In genomic region chr10:86256221-86256620, GRCm38 (mm10) we compare ENCODE assay signal across 12 mouse cellular contexts. TPM values are rescaled to one million over a fixed set of nuclear protein-coding genes. Genes with fewer than 3 reads are reported as not detected.
DNase-seq lines count a peak whose midpoint lies in the region; ATAC-seq and TF ChIP-seq lines count a peak whose summit lies in the region.
"Had no signal": no experiment of that assay in that cellular context is flagged by ENCODE, and none has a peak within 500 bp of the region (broad histone marks: within the 10 kb centered on the region; RNA-seq: fewer than 3 reads in every experiment).

No protein-coding gene starts in this region.

- intact Hi-C loops in left cerebral cortex, postnatal 4 days (cut with DNase I), result no loop called here

- no peak overlapping the region for H3K9ac ChIP-seq in embryonic facial prominence, embryonic 14.5 days (ENCODE audit: low read depth, low read length)
- H3K9ac ChIP-seq in intestine, postnatal 0 days (ENCODE audit: low read depth, low read length), result no peak overlapping the region

- H3K4me2 ChIP-seq in embryonic facial prominence, embryonic 14.5 days (ENCODE audit: low read depth, low read length), result no peak overlapping the region
- no peak overlapping the region for H3K4me2 ChIP-seq in intestine, postnatal 0 days (replicated peaks; ENCODE audit: low read depth)

- ATAC-seq in embryonic facial prominence, embryonic 14.5 days (ENCODE audit: low read depth), result no peak
- no peak for ATAC-seq in intestine, postnatal 0 days

- H3K27me3 ChIP-seq in embryonic facial prominence, embryonic 14.5 days (replicated peaks; ENCODE audit: control insufficient read depth, insufficient read depth, low read length), result no peaks in the 10 kb centered on the region
- H3K27me3 ChIP-seq in intestine, postnatal 0 days (replicated peaks; ENCODE audit: control insufficient read depth, insufficient read depth, low read length), result no peaks in the 10 kb centered on the region

- WGBS in embryonic facial prominence, embryonic 14.5 days, result 50% methylated on average over 4 of the region's 4 CpGs
- 57% methylated on average over 4 of the region's 4 CpGs for WGBS in intestine, postnatal 0 days

- no peak overlapping the region for H3K4me3 ChIP-seq in embryonic facial prominence, embryonic 14.5 days (ENCODE audit: low read depth, low read length)
- no peak overlapping the region for H3K4me3 ChIP-seq in intestine, postnatal 0 days (ENCODE audit: low read depth, low read length)
- H3K4me3 ChIP-seq: myocyte had no signal

- H3K9me3 ChIP-seq in embryonic facial prominence, embryonic 14.5 days (ENCODE audit: control insufficient read depth, low read length), result peaks cover 10% of the 10 kb centered on the region; the same call in 1 of the 2 replicates
- no peaks in the 10 kb centered on the region for H3K9me3 ChIP-seq in intestine, postnatal 0 days (ENCODE audit: control insufficient read depth)

- TF ChIP-seq CTCF in intestine, postnatal 0 days (IDR thresholded peaks at IDR 0.05; ENCODE audit: low read depth), result no peak

- H3K36me3 ChIP-seq in embryonic facial prominence, embryonic 14.5 days (ENCODE audit: control insufficient read depth, insufficient read depth, low read length), result no peaks in the 10 kb centered on the region
- H3K36me3 ChIP-seq in intestine, postnatal 0 days (ENCODE audit: control insufficient read depth, insufficient read depth), result no peaks in the 10 kb centered on the region

- no peak overlapping the region for H3K27ac ChIP-seq in embryonic facial prominence, embryonic 14.5 days (replicated peaks; ENCODE audit: low read depth, low read length)
- no peak overlapping the region for H3K27ac ChIP-seq in intestine, postnatal 0 days (ENCODE audit: low read depth, low read length)

- no peaks in the 10 kb centered on the region for H3K4me1 ChIP-seq in embryonic facial prominence, embryonic 14.5 days (ENCODE audit: control insufficient read depth, insufficient read depth, low read length)
- no peaks in the 10 kb centered on the region for H3K4me1 ChIP-seq in intestine, postnatal 0 days (replicated peaks; ENCODE audit: control insufficient read depth, insufficient read depth, low read length)

- peak; percentile 49 for DNase-seq in layer of hippocampus, adult 11-12 months (ENCODE audit: low spot score)
- DNase-seq in layer of hippocampus, adult 9-10 months (ENCODE audit: low spot score), result no peak
- peak; percentile 28 for DNase-seq in embryonic facial prominence, embryonic 14.5 days (ENCODE audit: low spot score)
- peak; percentile 18 for DNase-seq in left cerebral cortex, postnatal 4 days
- DNase-seq in right cerebral cortex, postnatal 36 days (ENCODE audit: low spot score in 2 of 2), result peak; percentile 20 to 49
- no peak for DNase-seq in urinary bladder, postnatal 10 days (ENCODE audit: low spot score)
- no peak for DNase-seq in thymus, postnatal 4 days
- DNase-seq: adrenal gland, postnatal 25 days; heart, adult 11 months; lung, adult 18-20 months had no signal

RNA-seq across cellular contexts. Expression of gene Timp3, which starts 44.0 kb away (rescaled TPM):
- 77.5 and 86.6 TPM in 2 replicates for polyA plus RNA-seq in embryonic facial prominence, embryonic 14.5 days (2014; fragmentation: Nextera tagmentation; extraction: Ambion mirVana)
- 10 to 100 TPM; 40.2 to 42.6 TPM for total RNA-seq in left cerebral cortex, postnatal 4 days (2021)
- 24.2 and 29.4 TPM in 2 replicates for polyA plus RNA-seq in intestine, postnatal 0 days (2015; fragmentation: Nextera tagmentation; extraction: Ambion mirVana)

Comparison
In these comparisons a context has a peak if more than half of its experiments do, and no peak if none do; other contexts are left out.
1. DNase-seq: peak in layer of hippocampus, adult 11-12 months (single experiment), embryonic facial prominence, embryonic 14.5 days (single experiment), left cerebral cortex, postnatal 4 days (single experiment) and right cerebral cortex, postnatal 36 days (2 of 2); none in layer of hippocampus, adult 9-10 months (single experiment), urinary bladder, postnatal 10 days (single experiment) and thymus, postnatal 4 days (single experiment).